Mouse (Mus musculus): ENCODE measurements around the gene Emc7.
"Not testable (repeated sequence)": the region's sequence is repeated elsewhere in the genome, so short reads cannot be mapped to it uniquely, and the experiment has no call there.

The Emc7 gene

DNA sequence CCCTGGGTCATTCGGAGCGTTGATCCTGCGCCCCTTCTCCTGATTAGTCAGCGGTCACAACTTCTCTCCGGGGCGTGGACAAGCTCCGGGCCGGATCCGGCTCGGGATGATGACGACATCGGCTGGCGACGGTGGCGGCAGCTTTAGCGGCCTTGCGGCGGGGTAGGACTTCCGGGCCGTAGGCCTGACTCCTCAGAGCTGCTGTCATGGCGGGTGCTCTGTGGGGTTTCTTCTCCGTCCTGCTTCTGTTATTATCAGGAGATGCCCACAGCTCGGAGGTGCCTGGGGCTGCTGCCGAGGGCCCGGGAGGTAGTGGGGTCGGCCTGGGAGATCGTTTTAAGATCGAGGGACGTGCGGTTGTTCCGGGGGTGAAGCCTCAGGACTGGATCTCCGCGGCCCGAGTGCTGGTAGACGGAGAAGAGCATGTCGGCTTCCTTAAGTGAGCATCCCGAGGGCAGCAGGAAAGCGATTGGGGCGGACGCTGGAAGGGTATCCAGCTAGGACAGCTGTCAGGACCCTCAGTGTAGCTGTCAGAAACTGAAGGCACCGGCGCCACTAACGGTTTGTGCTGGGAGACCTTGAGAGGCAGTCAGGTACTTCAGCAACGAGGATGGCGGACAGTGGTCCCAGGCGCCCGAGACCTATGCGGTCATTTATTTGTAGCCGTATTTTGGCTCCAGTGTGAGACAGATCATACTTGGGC, at the start of gene Emc7:
Emc7 (plus strand) TSS at position 136 of the 703 bp plus-strand sequence.
- DNase-seq (ENCODE audit: low spot score) = peak; percentile 98

DNA sequence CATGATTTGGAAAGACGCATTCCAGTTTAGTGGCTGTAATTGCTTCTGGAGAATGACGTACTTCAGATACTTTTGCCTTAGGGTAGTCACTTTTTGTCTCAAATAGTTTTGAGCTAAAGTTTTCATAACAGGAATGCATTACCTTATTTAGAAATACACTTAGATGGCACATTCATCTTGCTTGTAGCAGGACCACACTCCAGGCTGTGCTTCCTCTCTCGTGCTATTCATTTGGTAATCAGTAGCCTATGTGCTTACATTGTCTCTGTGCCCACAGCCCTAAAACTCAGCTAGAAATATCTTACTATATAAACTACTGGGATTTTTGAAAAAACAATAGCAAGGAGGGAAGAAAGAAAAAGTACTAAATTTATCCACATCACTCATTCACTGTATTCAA, 47.8 kb upstream of the Emc7 start:
- no peak for DNase-seq (ENCODE audit: low spot score)

DNA sequence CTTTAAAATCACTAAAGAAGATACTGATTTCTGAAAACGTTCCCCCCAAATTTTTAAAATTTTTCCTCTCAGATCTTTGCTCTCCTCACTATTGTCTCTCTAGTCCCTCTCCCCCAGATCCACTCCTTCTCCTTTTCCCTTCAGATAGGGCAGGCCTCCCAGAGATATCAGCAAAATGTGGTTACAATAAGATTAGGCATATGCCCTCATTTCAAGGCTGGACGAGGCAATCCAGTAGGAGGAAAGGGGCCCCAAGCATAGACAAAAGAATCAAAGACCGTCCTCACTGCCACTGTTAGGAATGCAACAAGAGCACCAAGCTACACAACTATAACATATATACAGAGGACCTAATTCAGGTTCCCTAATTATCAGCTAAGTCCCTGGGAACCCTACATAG, 29.5 kb upstream of the Emc7 start:
- DNase-seq (ENCODE audit: low spot score) = no peak

DNA sequence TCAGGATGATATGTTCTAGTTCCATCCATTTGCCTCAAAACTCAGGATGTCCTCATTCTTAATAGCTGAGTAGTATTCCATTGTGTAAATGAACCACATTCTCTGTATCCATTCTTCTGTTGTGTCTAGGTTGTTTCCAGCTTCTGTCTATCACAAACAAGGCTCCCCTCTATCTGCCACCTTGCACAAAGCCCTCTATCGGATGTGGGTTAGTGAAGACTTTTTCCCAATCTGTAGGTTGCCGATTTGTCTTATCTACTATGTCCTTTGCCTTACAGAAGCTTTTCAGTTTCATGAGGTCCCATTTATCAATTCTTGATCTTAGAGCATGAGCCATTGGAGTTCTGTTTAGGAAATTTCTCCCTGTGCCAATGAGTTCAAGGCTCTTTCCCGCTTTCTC, 26.3 kb upstream of the Emc7 start:
- not testable (repeated sequence) for DNase-seq (ENCODE audit: low spot score)

DNA sequence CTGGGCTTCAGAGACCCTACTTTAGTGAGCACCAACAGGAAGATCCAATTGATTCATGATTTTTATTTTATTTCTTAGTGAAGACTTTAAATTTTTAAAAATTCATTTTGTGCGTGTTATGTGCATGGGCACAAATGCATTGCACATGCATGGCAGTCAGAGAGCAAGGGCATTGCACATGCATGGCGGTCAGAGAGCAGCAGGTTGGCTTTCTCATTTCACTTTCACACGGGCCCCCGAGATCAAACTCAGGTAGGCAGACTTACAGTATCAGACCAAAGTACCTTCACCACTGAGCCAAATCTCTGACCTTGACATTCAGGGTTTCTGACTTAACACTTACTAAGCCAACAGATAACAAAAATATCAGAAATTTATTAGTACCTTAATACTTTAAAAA, 25.1 kb upstream of the Emc7 start:
- no peak for DNase-seq (ENCODE audit: low spot score)

DNA sequence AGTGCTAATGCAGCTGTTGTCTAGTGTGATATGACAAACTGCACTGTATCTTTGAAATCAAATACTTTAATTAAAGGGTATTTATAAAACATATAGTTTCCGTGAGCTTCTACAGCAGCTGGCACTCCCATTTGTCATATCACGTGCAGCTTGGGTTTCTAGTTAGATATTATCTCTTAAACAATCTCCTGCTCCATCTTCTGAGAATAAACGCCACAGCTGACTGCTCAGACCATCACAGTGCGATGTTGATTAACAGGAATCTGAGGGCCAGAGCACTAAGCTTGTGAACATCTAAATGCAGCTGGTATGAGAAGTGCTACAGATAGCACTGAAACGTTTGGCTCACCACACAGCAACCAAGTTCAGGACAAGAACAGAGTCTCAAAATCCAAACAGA, 24.4 kb upstream of the Emc7 start:
- no peak for DNase-seq (ENCODE audit: low spot score)

DNA sequence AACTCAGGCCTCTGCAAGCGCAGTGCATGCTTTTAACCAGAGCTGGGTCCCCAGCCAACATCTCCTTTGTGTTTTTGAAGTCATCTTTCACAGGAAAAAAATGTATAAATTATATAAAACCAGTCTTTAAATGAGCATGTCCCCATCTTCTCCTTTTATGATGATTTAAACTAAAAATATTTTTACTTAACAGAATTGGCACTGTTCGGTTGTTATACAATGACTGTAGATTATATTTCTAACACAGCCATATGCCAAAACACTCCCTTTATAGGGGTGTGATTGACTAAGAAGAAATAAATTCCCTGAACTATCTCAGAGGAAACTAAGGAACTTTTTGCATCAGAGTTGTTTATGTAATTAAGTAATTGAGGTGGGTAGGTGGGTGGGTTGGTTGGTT, 22.3 kb upstream of the Emc7 start:
- DNase-seq (ENCODE audit: low spot score) = no peak

DNA sequence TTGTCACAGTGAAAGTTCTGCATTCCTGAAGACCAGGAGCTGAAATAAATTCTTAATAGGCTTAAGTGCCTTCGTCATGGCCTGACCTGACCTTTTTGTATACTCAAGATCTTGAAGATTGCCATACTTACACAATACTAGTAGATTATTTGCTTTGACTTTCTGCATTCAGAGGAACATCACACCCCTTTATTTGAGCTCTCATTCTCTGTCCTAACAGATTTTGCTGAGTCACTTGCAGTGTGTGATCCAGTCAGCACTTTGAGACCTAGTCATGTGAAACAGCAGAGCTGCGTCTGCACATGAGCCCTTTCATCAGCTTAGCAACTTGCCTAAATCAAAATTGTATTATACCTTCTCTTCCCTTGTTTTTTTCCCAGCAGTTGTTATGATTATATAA, 21.4 kb upstream of the Emc7 start:
- no peak for DNase-seq (ENCODE audit: low spot score)

DNA sequence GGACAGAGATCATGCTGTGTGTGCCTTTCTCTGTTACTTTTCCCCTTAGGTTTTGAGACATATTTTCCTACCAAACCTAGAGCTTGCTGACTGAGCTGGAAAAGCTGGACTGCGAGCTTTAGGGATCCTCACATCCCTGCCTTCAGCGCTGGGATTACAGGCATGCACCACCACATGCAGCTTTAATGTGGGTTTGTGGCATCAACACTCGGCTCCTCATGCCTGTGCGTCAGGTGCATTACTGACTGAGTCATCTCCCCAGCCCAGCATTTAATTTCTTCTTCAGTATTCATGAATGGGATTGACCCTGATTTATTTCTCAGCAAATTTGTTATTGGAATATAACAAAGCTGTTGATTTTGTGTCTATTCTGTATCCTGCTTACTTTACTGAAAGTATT, 18.5 kb upstream of the Emc7 start:
- no peak for DNase-seq (ENCODE audit: low spot score)

DNA sequence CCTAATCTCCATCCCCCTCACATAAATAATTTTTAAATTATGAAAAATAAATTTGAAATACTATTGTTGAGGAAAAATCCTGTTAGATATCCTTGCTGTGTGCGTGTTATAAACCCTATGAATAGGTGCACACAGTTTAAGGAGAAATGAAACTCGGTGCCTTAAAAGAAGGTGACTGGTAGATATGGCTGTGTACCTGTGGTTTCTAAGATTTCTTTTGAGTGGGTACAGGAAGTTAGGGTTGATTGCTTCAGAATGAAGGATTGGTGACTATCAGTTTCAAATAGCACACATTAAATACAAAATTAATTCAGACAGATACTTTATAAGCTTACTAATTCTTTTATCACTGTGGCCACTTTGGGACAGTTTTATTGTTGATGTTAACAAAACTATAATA, 17.2 kb upstream of the Emc7 start:
- no peak for DNase-seq (ENCODE audit: low spot score)

DNA sequence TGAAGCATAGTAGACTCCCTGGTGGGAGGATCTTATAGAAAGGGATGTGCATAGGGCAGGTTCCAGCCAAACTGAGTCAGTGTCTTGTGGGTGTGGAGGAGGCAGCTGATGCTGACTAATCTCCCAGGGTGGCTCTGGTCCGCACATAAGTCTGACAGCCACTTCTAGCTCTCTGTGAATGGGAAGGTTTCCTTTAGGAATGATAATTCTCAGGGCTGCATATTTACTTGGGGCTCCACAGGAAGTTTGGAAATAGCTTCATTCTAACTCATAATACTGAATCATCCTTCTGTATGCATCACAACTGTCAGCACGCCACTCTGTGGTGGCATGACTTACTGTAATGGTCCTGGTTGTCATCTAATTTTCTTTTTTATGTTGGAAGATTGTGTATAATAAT, 11.3 kb upstream of the Emc7 start:
- DNase-seq (ENCODE audit: low spot score) = no peak

DNA sequence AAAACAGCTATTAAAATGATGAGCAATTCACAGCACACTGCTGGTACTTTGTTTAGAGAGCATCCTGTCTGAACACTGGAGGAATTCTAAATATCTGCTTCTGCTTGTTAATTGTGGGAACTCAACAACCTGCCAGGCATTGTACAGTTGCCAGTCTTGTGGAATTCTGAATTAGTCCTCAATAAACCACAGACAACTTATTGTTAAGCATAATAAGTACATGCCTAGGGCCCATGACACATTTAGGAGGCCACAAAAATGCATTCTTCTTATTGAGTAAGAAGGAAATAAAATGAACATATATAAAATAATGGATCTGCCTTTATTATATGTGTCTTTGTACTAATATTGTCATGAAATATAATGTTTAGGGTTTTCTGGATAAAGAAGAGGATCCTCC, 9.3 kb upstream of the Emc7 start:
- no peak for DNase-seq (ENCODE audit: low spot score)

DNA sequence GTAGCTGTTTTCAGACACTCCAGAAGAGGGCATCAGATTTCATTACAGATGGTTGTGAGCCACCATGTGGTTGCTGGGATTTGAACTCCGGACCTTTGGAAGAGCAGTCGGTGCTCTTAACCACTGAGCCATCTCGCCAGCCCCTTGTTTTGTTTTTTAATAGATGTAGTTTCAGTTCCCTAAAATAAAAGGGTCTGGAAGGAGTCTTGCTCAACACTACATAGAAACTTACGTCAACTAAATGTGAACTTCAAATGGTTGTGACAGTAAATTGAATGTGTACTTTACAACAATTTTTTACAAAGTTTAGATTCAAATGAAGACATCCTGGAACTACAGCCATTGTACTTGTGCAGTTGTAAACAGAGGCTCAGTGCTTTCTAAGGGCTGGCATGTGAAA, 6.8 kb upstream of the Emc7 start:
- DNase-seq (ENCODE audit: low spot score) = not testable (repeated sequence)

DNA sequence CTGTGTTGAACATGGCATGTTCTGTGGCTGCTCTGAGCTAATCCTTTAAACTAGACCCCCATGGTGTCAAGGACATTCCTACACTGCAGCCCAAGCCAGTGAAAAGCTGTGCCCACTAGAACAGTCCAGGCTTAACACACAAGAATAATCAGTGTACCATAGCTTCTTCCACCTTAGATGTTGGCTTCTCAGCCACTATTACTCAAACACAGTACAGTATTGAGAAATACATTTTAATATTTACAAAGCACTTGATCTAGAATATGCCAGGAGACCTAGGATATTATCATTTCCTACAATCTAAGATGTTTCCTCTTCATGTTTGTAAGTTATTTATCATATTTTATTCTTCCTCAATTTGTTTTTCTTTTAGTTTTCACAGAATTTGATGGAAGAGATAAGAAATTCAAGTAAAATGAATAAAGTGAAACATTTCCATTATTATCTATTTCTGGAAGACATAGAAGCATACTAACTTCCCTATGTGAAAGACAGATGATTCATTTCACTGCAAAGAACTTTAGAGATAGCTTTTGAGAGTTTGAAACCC, 6.2 kb upstream of the Emc7 start:
- no peak for DNase-seq (ENCODE audit: low spot score)

DNA sequence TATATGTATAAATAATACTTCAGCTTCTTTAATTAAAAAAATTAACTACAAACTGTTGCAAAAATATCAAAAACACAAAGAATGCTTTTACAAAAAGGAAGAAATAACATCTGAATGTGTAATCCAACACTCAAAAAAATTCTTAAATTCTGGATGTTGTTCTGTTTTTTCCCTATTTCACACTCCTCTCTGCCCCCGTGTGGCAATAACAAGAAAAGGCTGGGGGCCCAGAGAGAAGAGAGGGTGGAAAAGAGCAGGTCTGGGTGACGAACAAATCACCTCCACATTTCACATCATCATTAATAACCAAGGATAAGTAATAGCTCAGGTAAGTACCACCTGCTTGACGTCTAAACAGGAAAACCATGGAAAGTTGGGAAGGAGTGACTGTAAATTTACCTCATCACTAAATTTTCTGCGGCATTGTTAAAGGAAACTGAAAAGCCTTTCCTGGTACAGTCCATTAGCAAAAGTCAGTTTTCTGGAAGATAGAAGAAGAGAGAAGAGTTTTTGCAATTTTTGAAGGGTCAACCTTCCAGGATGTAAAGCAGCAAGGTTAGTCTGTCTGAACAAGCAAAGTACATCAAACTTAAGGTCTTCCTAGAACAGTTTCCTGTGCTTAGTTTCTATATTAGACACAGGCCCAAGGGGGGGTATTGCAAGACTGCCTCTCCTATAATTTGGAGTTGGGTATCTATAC, 5.0 kb upstream of the Emc7 start:
- DNase-seq (ENCODE audit: low spot score) = peak; percentile 5

DNA sequence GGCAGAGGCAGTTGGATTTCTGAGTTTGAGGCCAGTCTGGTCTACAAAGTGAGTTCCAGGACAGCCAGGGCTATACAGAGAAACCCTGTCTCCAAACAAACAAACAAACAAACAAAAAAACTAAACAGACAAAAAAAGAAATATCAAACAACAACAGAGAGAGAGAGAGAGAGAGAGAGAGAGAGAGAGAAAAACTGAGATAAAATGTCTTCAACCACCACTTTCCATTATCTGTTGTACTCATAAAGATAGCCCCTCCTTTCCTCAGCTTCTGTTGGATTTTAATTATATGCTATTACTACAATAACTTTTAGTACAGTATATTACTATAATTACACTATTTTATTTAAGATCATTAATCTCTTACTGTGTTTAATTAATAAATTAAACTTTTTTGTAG, 2.3 kb upstream of the Emc7 start:
- not testable (repeated sequence) for DNase-seq (ENCODE audit: low spot score)

DNA sequence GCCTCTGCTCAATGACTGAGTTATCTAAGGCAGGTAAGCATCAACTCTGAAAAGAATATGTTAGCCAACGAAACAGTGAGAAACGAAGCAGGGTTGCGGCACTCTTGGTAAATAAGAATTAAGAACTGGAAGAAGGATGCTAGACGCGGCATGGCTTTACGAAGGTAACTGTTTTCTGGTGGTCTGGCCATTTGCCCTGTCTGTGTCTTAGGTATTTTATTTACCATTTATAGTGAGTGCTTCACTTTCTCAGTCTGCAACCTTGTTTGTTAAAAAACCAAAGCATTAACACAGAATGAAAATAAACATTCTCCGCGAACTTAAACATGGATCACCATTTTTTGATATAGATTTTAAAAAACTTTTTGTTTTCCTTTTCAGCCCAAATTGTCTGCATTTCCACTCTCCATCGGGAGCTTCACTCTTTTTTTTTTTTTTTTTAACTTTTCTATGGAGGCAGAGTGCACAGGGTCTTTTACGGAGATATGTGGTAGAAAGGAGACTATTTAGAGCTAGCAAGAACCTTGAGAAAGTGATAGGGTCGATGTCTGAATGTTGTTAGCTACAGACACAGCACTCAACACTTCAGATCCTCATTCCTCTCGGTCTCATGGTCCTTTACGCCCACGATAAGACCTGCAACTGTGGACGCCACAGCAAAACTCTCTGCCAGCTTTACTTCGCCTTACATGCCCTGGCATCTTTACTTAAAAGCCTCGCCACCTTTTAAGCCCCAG, 504 bp upstream of the Emc7 start:
- DNase-seq (ENCODE audit: low spot score) = no peak

DNA sequence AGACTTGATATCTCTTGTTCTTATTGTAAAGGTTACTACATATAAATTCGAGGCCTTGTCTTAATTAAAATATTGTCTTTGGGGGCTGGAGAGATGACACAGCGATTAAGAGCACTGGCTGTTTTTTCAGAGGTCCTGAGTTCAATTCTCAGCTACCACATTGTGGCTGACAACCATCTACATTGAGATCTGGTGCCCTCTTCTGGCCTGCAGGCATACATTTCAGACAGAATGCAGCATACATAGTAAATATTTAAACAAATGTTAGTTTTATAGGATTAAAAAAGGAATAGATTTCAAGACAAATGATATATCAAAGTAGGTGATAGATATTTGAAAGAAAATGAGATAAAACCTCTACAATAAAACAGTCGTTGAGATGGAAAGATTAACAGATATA, 5.8 kb downstream of the Emc7 start:
- no peak for DNase-seq (ENCODE audit: low spot score)

DNA sequence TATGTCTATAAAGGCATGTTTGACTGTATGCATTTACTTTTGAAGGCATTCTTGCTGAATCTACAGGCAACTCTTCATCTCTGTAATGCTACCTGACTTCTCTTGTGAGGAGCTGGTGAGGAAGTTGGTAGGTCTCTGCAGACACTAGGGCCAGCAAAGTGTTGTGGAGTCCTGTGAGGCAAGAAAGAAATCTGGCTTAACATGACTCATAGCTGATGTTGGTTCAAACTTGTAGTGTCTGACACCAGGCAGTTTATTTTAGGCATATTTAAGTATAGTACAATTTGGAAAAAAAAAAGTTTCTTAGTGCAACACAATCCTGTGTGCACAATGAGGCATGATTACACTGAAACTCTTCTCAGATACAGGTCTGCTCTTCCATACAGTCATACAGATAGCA, 14.7 kb downstream of the Emc7 start:
- DNase-seq (ENCODE audit: low spot score) = no peak

DNA sequence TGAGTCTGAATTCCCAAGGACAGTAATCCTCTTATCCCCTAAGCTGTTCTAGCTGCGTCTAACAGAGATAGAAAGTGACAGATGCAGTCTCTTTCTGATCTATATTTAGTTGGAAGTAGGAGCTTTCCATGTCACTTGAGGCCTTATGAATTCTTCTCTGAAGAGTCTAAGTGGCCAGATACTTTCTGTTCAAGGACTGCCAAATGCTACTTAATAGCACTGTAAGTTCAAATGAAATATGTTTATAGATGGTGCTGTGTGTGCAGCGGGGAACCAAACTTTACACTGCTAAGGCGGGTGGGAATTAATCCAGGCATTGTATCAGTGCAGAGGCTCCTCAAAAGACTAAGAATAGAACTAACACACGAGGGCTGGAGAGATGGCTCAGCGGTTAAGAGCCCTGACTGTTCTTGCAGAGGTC, 16.2 kb downstream of the Emc7 start:
- DNase-seq (ENCODE audit: low spot score) = no peak

DNA sequence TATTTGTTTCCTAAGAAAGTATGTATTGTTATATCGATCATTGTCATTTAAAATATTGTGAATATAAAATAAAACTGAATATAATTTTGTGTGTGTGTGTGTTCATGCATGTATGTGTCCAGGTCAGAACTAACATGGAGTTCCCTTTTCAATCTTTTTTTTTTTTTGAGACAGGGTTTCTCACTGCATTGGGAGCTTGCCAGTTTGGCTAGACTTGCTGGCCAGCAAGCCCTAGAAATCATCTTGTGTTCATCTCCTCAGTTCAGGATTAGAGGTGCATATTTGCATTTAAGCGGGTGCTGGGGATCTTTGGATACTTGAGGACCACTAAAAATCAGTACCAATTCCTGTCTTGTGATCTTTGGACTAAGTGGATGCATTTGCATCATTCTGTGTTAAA, 17.3 kb downstream of the Emc7 start:
- no peak for DNase-seq (ENCODE audit: low spot score)

DNA sequence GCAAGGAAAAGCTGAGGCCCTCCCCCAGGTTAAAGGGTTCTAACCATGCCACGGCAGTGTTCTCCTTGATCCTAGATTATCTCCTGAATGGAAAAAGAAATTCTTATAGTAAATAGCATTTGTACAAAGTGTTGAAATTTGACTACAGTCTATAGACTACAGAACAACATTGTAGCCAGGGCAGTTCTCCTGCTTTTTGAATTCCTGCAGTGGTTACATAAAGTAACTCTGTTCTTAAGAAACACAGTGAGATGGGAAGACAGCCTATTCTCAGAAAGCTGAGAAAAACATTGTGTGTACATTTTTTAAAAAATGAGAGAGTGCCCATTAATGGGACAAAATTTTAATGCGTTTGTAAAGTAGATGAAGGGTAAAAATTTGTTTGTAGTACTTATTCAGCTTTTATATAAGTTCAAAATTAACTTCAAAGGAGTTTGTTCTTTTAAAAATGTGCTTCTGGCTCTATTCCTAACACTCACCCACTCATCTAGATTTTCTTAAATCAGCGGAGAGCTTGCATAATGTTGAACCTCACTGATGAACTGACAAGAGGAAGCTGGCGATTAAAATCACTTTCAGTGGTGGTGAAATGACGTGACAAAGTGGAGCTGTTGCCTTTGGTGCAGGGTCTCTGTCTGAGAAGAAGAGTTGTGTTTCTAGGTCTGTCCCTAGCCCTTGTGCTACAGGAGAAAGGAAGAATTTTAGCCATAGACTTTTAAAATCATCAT, 20.4 kb downstream of the Emc7 start:
- no peak for DNase-seq (ENCODE audit: low spot score)
